Mouse (Mus musculus) forebrain, embryonic 13.5 days (tissue): ENCODE data around the gene Ppp1r14c. TPM values are rescaled to one million over a fixed set of nuclear protein-coding genes. Genes with fewer than 3 reads are reported as not detected.

Experiments
- ATAC-seq: fragments of 200-750 bp; cut with Nextera tagmentation; 2 replicates; pipeline ENCODE4 v1.8.0; 2017
- H3K27ac ChIP-seq: fragments of 300-500 bp; sonication (generic); 2 replicates; pipeline ENCODE4 v1.5.1; 2015; ENCODE audit warnings: inconsistent platforms, mild to moderate bottlenecking, moderate library complexity
- H3K27me3 ChIP-seq: fragments of 300-500 bp; sonication (generic); 2 replicates; pipeline ENCODE4 v1.6.1; 2015; ENCODE audit warnings: mild to moderate bottlenecking, inconsistent platforms
- H3K36me3 ChIP-seq: fragments of 300-500 bp; sonication (generic); 2 replicates; pipeline ENCODE4 v1.6.1; 2015; ENCODE audit warnings: mild to moderate bottlenecking, inconsistent platforms; ENCODE audit not compliant: poor library complexity, severe bottlenecking
- H3K4me1 ChIP-seq: fragments of 300-500 bp; sonication (generic); 2 replicates; pipeline ENCODE4 v1.6.1; 2015; ENCODE audit warnings: inconsistent platforms
- H3K4me2 ChIP-seq: fragments of 300-500 bp; sonication (generic); 2 replicates; pipeline ENCODE4 v1.6.1; 2015; ENCODE audit warnings: inconsistent platforms, mild to moderate bottlenecking, moderate library complexity
- H3K4me3 ChIP-seq: fragments of 300-500 bp; sonication (generic); 2 replicates; pipeline ENCODE4 v1.5.1; 2015; ENCODE audit warnings: mild to moderate bottlenecking, inconsistent platforms
- H3K9ac ChIP-seq: fragments of 300-500 bp; sonication (generic); 2 replicates; pipeline ENCODE4 v1.6.1; 2015; ENCODE audit warnings: mild to moderate bottlenecking, inconsistent platforms
- H3K9me3 ChIP-seq: fragments of 300-500 bp; sonication (generic); replicated peaks from 2 replicates; pipeline ENCODE4 v1.6.1; 2016; ENCODE audit warnings: inconsistent platforms
- WGBS: fragments of 180-500 bp; shearing (Covaris S2); methylation state at CpG from one replicate; pipeline ENCODE4 v1.1.7; 2015; 5-methylcytosine and 5-hydroxymethylcytosine counted together
- polyA plus RNA-seq: library from polyadenylated mRNA; unstranded; fragments of >200 nt; fragmentation: Nextera tagmentation; extraction: Ambion mirVana; gene quantifications from 2 replicates; pipeline ENCODE4 v1.2.1, GENCODE M21; 2015

The Ppp1r14c gene
- 22.2 and 26.1 TPM in 2 replicates for polyA plus RNA-seq

DNA sequence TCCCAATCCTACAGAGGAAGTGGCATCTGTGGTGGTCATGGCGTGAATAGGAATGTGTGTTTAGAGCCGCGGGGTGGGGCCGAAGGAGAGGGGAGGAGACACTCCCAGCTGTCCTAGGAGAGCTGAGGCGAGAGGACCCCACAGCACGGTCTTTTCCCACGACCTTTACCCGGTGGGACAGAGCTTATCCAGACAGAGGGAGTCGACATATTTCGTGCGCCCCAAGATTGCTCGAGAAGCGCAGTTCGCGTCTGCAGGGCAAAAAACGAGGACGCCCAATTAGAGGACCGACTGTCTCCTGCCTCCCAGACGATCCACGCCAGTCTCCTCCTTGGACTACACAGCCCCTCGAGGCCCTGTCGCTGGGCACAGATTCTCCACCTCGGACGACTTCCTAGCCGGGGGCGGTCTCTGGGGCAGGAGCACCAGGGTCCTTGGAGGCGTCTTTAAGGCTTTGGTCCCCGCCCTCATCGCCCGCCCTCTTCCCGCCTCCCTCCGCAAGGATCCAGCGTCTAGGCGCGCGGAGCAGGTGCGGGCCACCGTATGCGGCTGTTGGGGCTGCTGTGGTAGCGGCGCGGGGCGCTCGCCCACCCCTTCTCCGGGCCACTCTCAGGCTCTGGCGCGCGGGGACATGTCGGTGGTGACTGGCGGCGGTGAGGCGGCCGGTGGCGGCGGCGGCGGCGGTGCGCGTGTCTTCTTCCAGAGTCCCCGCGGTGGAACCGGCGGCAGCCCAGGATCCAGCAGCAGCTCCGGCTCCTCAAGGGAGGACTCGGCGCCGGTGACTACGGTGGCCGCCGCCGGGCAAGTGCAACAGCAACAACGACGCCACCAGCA is at the start of gene Ppp1r14c:
TSS of gene Ppp1r14c (plus strand) at position 22 of the 834 bp plus-strand sequence.
- H3K9ac ChIP-seq: peak within 1 kb of the TSS; percentile 73
- WGBS: 1% methylated on average over 70 of the region's 74 CpGs
- H3K4me1 ChIP-seq: peaks cover 11% of the 10 kb centered on the region
- peak within 1 kb of the TSS; percentile 61 for H3K4me3 ChIP-seq
- H3K9me3 ChIP-seq: no peaks in the 10 kb centered on the region
- ATAC-seq: peak; percentile 92
- H3K36me3 ChIP-seq: no peaks in the 10 kb centered on the region
- H3K27me3 ChIP-seq: peaks cover 13% of the 10 kb centered on the region; the same call in 1 of the 2 replicates
- H3K4me2 ChIP-seq: peak within 1 kb of the TSS; percentile 90
- peak within 1 kb of the TSS; percentile 10 for H3K27ac ChIP-seq

DNA sequence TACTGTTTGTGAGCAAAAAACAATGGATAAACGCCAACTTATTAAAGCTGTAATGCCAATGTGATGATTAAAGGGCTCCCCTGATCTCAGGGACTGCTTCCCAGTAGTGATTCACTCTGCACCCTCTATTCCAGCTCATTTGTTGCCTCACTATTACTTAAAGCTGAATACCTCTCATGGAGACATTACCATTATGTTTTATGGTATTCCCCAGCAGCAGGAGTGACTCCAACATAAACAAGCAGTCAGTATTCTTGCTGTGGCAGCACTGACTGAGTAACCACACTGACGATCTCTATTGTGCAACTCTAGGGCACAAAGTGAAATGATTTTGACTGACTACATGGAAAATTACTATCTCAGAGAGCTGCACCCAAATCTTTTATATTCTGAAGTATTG is 44.5 kb upstream of the Ppp1r14c start:
- Histone ChIP-seq H3K27ac (no peak overlapping the region), H3K4me1 (no peaks in the 10 kb centered on the region), H3K9me3 (0 out of 2 replicates have a peak, but pooled peaks cover 3% of the 10 kb centered on the region), H3K4me2 (no peak overlapping the region), H3K4me3 (no peak overlapping the region), H3K9ac (no peak overlapping the region), H3K27me3 (no peaks in the 10 kb centered on the region), H3K36me3 (no peaks in the 10 kb centered on the region)
- no peak for ATAC-seq
- WGBS: 85% methylated on average over 2 of the region's 2 CpGs

DNA sequence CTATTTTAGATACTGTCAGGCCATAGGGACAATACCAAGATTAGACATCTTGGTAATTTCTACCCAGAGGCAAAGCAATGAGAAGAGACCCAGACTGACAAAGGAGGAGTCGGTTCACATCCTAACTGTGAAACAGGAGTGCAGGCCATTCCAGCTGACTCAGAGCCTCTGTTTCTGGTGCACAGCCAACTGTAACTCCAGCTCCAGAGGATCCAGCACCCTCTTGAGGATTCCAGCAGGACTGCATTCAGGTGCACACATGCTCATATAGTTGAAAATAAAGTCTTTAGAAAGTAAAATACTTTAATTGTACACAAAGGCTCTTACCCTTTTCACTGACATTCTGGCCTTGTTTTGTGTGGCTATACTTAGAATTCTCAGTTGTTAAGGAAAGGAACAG is 40.4 kb upstream of the Ppp1r14c start:
- H3K4me2 ChIP-seq: no peak overlapping the region
- H3K9ac ChIP-seq: no peak overlapping the region
- H3K4me3 ChIP-seq: no peak overlapping the region
- no peaks in the 10 kb centered on the region for H3K36me3 ChIP-seq
- no peak overlapping the region for H3K27ac ChIP-seq
- no peak for ATAC-seq
- WGBS: 68% methylated on average over 1 of the region's 1 CpGs
- H3K9me3 ChIP-seq: 0 out of 2 replicates have a peak, but pooled peaks cover 3% of the 10 kb centered on the region
- no peaks in the 10 kb centered on the region for H3K4me1 ChIP-seq
- H3K27me3 ChIP-seq: no peaks in the 10 kb centered on the region

DNA sequence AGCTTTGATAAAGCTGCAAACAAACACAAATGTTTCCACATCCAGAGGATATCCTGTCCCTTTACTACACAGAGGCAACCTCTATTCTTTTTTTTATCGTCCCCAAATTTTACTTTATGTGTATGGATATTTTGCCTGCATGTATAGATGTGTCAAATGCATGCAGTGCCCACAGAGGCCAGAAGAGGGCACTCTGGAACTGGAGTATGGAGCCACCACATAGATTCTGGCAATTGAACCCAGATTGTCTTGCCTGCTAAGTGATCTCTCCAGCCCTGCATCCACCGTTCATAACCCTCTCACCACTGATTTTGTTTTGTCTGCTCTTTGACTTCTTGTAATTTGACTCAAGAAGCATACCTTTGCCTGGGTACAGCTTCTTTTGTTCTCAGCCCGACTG is 33.0 kb upstream of the Ppp1r14c start:
- Histone ChIP-seq H3K4me1 (no peaks in the 10 kb centered on the region), H3K9me3 (0 out of 2 replicates have a peak, but pooled peaks cover 4% of the 10 kb centered on the region), H3K4me3 (no peak overlapping the region), H3K4me2 (no peak overlapping the region), H3K36me3 (no peaks in the 10 kb centered on the region), H3K27me3 (no peaks in the 10 kb centered on the region), H3K9ac (no peak overlapping the region), H3K27ac (no peak overlapping the region)
- WGBS: 30% methylated on average over 3 of the region's 3 CpGs
- peak; percentile 83 for ATAC-seq

DNA sequence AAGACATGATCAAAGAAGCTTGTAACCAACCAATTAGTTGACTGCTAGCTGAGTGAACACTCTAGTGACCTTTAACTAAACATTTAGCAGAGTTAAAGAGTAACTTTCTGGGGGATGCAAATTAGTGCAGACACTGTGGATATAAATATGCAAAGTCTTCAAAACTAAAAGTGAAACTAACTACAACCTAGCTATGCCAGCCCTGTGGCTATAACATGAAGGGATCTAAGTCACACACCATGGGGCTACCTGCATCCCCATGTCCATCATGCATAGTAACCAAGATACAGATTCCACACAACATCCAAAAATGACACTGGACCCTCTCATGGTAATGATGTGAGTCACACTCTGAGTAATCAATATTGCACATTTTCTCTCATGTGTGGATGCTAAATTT is 31.3 kb upstream of the Ppp1r14c start:
- no peak overlapping the region for H3K9ac ChIP-seq
- H3K36me3 ChIP-seq: no peaks in the 10 kb centered on the region
- H3K4me2 ChIP-seq: no peak overlapping the region
- no peak overlapping the region for H3K4me3 ChIP-seq
- no peaks in the 10 kb centered on the region for H3K4me1 ChIP-seq
- H3K27ac ChIP-seq: no peak overlapping the region
- no peaks in the 10 kb centered on the region for H3K27me3 ChIP-seq
- H3K9me3 ChIP-seq: 0 out of 2 replicates have a peak, but pooled peaks cover 4% of the 10 kb centered on the region
- ATAC-seq: no peak

DNA sequence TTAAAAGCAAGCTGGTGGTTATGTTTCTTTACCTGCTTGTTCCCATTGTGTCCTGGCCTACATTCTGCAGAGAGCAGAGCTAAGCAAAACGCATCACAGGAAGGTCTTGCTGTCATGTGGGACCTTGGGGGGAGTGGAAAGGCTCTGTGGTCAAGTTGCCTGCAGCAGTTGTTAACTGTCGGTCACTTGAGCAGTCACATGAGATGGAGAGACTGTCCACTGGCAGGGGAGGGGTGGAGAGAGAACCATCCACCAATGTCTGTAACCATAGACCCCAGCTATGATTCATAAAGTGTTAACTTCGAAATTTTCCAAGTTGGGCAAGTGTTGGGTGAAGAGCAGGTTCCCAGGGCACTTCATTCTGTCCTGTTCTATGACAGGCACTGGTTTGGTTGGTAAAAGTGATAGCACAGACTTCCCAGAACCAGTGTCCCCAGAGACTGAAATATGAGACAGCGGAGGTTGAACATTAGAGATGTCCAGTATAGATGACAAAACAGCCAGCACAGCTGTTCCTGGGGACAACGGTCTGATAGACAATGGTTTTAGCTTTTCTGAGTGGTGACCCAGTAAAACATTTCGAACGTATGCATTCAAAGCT is 29.0 kb upstream of the Ppp1r14c start:
- no peak for ATAC-seq
- no peaks in the 10 kb centered on the region for H3K4me1 ChIP-seq
- no peak overlapping the region for H3K4me2 ChIP-seq
- no peak overlapping the region for H3K4me3 ChIP-seq
- H3K9me3 ChIP-seq: no peaks in the 10 kb centered on the region
- no peak overlapping the region for H3K9ac ChIP-seq
- H3K27ac ChIP-seq: no peak overlapping the region
- H3K27me3 ChIP-seq: no peaks in the 10 kb centered on the region
- H3K36me3 ChIP-seq: no peaks in the 10 kb centered on the region
- WGBS: 83% methylated on average over 7 of the region's 7 CpGs

DNA sequence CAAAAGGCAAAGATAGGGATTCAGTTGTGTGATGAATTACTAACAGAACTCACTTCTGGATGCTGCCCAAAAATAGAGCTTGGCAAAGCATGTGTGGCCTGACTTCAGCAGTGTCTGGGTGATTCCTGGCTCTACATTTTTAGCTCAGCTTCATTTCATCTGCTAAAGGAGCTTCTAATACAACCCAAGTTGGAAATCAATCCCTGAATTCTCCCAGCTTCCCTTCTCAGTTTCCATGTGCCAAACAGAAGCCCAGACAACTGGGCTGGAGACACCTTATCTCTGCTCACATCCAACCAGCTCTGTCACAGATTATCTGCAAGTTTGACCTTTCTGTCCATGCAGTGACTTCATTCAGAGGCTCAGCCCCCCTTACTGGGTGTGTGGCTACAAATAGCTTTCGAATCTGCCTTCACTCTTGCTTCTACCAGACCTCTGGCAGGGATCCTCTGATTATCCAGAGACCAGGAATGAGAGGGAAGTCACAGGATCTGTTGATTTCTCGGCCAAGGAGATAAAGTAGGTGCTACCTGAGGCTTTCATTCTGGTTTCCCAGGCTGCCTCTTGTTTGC is 28.4 kb upstream of the Ppp1r14c start:
- 58% methylated on average over 2 of the region's 2 CpGs for WGBS
- no peaks in the 10 kb centered on the region for H3K36me3 ChIP-seq
- no peaks in the 10 kb centered on the region for H3K4me1 ChIP-seq
- no peak overlapping the region for H3K4me2 ChIP-seq
- no peak overlapping the region for H3K9ac ChIP-seq
- H3K27ac ChIP-seq: no peak overlapping the region
- H3K27me3 ChIP-seq: no peaks in the 10 kb centered on the region
- H3K4me3 ChIP-seq: no peak overlapping the region
- no peak for ATAC-seq
- H3K9me3 ChIP-seq: no peaks in the 10 kb centered on the region

DNA sequence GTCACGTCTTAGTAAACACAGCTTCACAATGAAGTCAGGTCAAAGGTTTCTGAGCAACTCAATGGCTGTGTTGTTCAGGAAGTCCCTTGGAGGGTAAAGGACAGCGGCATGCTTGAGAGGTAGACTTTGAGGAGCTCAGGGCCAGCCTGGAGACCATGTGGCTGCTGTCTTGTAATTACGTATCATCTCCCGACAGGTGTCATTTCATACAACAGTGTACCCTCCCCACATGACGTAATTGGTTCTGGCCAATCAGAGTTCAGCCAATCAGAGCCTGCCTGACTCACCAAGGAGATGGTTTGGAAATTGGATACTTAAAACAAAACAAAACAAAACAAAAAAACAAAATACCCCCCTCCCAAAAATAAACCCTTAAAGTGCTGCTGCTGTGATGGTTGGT is 20.2 kb upstream of the Ppp1r14c start:
- no peak overlapping the region for H3K9ac ChIP-seq
- no peak overlapping the region for H3K4me3 ChIP-seq
- H3K4me1 ChIP-seq: no peaks in the 10 kb centered on the region
- no peak overlapping the region for H3K27ac ChIP-seq
- H3K36me3 ChIP-seq: no peaks in the 10 kb centered on the region
- no peaks in the 10 kb centered on the region for H3K9me3 ChIP-seq
- WGBS: 68% methylated on average over 5 of the region's 5 CpGs
- H3K27me3 ChIP-seq: no peaks in the 10 kb centered on the region
- H3K4me2 ChIP-seq: no peak overlapping the region
- no peak for ATAC-seq

DNA sequence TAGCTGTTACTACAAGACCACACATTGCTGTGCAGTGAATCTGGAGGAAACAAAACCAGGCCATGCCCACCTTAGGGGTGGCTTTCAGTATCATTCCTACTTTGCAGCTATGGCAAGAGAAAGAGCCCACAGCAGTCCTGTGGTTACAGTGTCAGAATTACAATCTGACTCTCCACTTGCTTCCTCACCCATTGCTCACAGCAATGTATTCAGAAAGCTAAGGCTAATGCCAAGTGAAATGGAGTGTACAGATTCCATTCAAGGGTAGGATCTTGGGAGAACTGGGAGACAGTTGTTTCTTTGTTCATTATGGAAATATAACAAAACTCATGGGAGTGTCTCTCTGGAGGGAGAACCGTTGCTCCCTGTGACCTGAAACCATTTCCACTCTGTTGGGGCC is 6.3 kb upstream of the Ppp1r14c start:
- Histone ChIP-seq H3K4me1 (no peaks in the 10 kb centered on the region), H3K36me3 (no peaks in the 10 kb centered on the region), H3K4me2 (no peak overlapping the region), H3K9ac (no peak overlapping the region), H3K27ac (no peak overlapping the region), H3K27me3 (0 out of 2 replicates have a peak, but pooled peaks cover 2% of the 10 kb centered on the region), H3K9me3 (no peaks in the 10 kb centered on the region), H3K4me3 (no peak overlapping the region)
- WGBS: 42% methylated on average over 1 of the region's 1 CpGs
- ATAC-seq: no peak

DNA sequence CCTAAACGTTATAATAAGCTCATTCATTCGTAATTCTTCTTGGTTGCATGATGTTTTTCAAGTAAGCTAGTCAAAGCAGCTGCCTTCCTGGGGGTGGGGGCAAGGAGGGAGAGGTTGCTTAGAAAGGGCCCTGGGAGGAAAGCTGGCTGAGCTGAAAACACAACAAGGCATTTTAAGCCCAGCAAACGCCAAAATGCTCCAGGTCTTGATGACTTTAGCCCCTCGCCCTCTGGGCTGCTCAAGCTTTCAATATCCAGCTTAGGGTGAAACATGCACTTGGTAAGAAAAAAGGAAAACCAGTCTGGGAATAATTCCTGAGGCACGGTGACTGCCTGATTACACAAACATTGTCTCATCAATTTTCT is 204 bp upstream of the Ppp1r14c start:
- Histone ChIP-seq H3K4me1 (peaks cover 11% of the 10 kb centered on the region), H3K4me2 (peak overlapping the region; percentile 90), H3K36me3 (no peaks in the 10 kb centered on the region), H3K9ac (peak overlapping the region; percentile 73), H3K27me3 (peaks cover 13% of the 10 kb centered on the region; the same call in 1 of the 2 replicates), H3K4me3 (peak overlapping the region; percentile 61), H3K27ac (peak overlapping the region; percentile 10; the same call in 1 of the 2 replicates), H3K9me3 (no peaks in the 10 kb centered on the region)
- no peak for ATAC-seq
- WGBS: 16% methylated on average over 5 of the region's 5 CpGs

DNA sequence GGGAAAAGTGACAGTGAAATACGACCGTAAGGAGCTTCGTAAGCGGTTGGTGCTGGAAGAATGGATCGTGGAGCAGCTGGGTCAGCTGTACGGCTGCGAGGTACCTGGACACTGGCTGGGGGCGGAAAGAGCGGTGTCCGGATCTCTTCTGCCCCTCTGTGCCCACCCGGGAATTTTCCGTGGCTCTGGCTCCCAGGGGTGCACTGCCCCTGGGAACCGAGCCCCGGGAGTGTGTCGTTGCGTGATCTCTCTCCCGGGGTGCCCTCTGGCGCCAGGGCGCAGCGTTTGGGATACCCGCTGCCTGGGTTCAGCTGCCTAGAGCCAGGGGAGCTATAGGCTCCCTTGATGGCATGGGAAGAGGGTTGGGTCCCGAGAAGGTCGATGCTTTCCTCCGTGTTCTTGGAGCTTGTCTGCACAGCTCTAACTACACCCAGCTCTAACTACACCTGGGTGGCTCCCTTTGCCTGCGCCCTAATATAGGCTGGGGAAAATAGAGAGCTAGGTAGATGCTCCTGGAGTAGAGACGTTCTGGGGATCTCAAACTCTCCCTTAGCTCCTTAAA is 1.1 kb downstream of the Ppp1r14c start:
- H3K27ac ChIP-seq: no peak overlapping the region
- H3K4me3 ChIP-seq: peak overlapping the region; percentile 61
- peak overlapping the region; percentile 90 for H3K4me2 ChIP-seq
- no peaks in the 10 kb centered on the region for H3K36me3 ChIP-seq
- peak; percentile 60 for ATAC-seq
- H3K4me1 ChIP-seq: peaks cover 11% of the 10 kb centered on the region
- peak overlapping the region; percentile 73 for H3K9ac ChIP-seq
- H3K27me3 ChIP-seq: peaks cover 13% of the 10 kb centered on the region; the same call in 1 of the 2 replicates
- under 1% methylated on average over 26 of the region's 26 CpGs for WGBS
- H3K9me3 ChIP-seq: no peaks in the 10 kb centered on the region

DNA sequence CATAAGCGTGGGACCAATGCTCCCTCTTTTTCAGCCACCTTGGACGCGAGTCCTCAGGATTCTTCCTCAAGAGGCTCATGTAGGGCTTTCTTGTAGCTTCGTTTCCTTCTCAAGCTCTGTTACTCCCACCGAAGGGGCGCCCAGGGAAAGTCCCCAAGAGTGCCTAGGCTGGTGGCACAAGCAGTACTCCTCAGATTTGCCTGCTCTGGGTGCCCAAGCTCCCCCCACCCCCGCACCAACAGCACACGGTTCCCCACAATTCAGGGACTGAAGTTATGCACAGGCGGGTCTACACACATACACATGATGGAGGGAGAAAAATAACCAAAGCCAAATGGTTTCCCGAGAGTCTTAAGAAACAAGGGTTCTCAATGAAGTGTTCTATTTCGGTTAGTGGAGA is 1.6 kb downstream of the Ppp1r14c start:
- Histone ChIP-seq H3K4me1 (peaks cover 11% of the 10 kb centered on the region), H3K9ac (peak overlapping the region; percentile 73), H3K4me3 (peak overlapping the region; percentile 61), H3K27ac (no peak overlapping the region), H3K36me3 (no peaks in the 10 kb centered on the region), H3K4me2 (peak overlapping the region; percentile 90), H3K27me3 (peaks cover 13% of the 10 kb centered on the region; the same call in 1 of the 2 replicates), H3K9me3 (no peaks in the 10 kb centered on the region)
- ATAC-seq: no peak
- 34% methylated on average over 11 of the region's 11 CpGs for WGBS
